Mouse (Mus musculus) kidney, adult 9 months (tissue): Measurements from ENCODE around the gene Uggt2.

Experiments
- DNase-seq: peaks from one replicate; pipeline ENCODE4 v3.0.0; 2022

The Uggt2 gene

GRCm38 (mm10) chr14:118980358-118980757 is 118.9 kb downstream of the Uggt2 start:
- peak; percentile 43 for DNase-seq

- no peak for DNase-seq
These were observed 119.5 kb downstream of the Uggt2 start for GRCm38 (mm10) chr14:118979571-118980325.

- no peak for DNase-seq
These were observed 122.0 kb downstream of the Uggt2 start for GRCm38 (mm10) chr14:118977136-118977816.

- DNase-seq = no peak
These were observed 127.0 kb downstream of the Uggt2 start for GRCm38 (mm10) chr14:118972268-118972667.

- DNase-seq = no peak
These were observed 131.6 kb downstream of the Uggt2 start for GRCm38 (mm10) chr14:118967646-118968045.

- DNase-seq = no peak
These were observed 133.8 kb downstream of the Uggt2 start for GRCm38 (mm10) chr14:118965356-118966000.

- DNase-seq = no peak
These were observed 141.2 kb downstream of the Uggt2 start for GRCm38 (mm10) chr14:118958010-118958409.

GRCm38 (mm10) chr14:118951912-118952583 is 147.2 kb downstream of the Uggt2 start:
- no peak for DNase-seq

GRCm38 (mm10) chr14:118948841-118949240 is 150.4 kb downstream of the Uggt2 start:
- DNase-seq = no peak

- no peak for DNase-seq
These were observed 154.5 kb downstream of the Uggt2 start for GRCm38 (mm10) chr14:118944702-118945101.

- DNase-seq = no peak
These were observed 157.2 kb downstream of the Uggt2 start for GRCm38 (mm10) chr14:118942076-118942475.

GRCm38 (mm10) chr14:118940796-118941495 is 158.3 kb downstream of the Uggt2 start:
- DNase-seq = peak; percentile 30

GRCm38 (mm10) chr14:118938551-118938950 is 160.7 kb downstream of the Uggt2 start:
- DNase-seq = peak; percentile 32

- DNase-seq = peak; percentile 100
These were observed 161.4 kb downstream of the Uggt2 start, which contains the start of gene Dnajc3 for GRCm38 (mm10) chr14:118937533-118938492. Gene Dnajc3 (plus strand): TSS chr14:118937976.

- no peak for DNase-seq
These were observed 162.3 kb downstream of the Uggt2 start for GRCm38 (mm10) chr14:118936952-118937351.

GRCm38 (mm10) chr14:118936236-118936635 is 163.0 kb downstream of the Uggt2 start:
- no peak for DNase-seq
